Mouse (Mus musculus): ENCODE measurements around the gene Tsku. TPM values are rescaled to one million over a fixed set of nuclear protein-coding genes. Genes with fewer than 3 reads are reported as not detected.

The Tsku gene
- polyA plus RNA-seq, 1 experiment, result 1.2 TPM

- TF ChIP-seq FLI1 (IDR thresholded peaks at IDR 0.05; ENCODE audit: low read length) (no peak), GATA1 (IDR thresholded peaks at IDR 0.05; ENCODE audit: borderline replicate concordance, low read length) (no peak)
- H3K36me3 ChIP-seq (replicated peaks; ENCODE audit: low read length), result no peaks in the 10 kb centered on the region
- peaks cover 21% of the 10 kb centered on the region for H3K4me1 ChIP-seq
- H3K27me3 ChIP-seq (replicated peaks), result peaks cover under 1% of the 10 kb centered on the region
- peak overlapping the region; percentile 12 for H3K4me3 ChIP-seq (replicated peaks)
- H3K9me3 ChIP-seq, result no peaks in the 10 kb centered on the region
Observed at GRCm38 (mm10) chr7:98307411-98307810, 53.7 kb downstream of the Tsku start.

Other genes starting within 250 kb of the Tsku start
- gene Myo7a, start 241.8 kb downstream of the Tsku start, polyA plus RNA-seq (2012; ENCODE audit: insufficient read depth, low replicate concordance), result 37.5 and 149 TPM in 2 replicates
- 0.29 TPM in 1 of 2 replicates, not detected in the other for gene Omp, start 215.8 kb downstream of the Tsku start, polyA plus RNA-seq (2012; ENCODE audit: insufficient read depth, low replicate concordance)
- 38.7 and 73.9 TPM in 2 replicates for gene Capn5, start 183.1 kb downstream of the Tsku start, polyA plus RNA-seq (2012; ENCODE audit: insufficient read depth, low replicate concordance)
- gene B3gnt6, start 161.8 kb downstream of the Tsku start, polyA plus RNA-seq (2012; ENCODE audit: insufficient read depth, low replicate concordance), result not detected in 2 replicates
- gene Acer3, start 40.1 kb downstream of the Tsku start, polyA plus RNA-seq (2012; ENCODE audit: insufficient read depth, low replicate concordance), result 1.2 TPM in 1 of 2 replicates, not detected in the other
- gene Gucy2d, start 79.1 kb upstream of the Tsku start, polyA plus RNA-seq (2012; ENCODE audit: insufficient read depth, low replicate concordance), result not detected in 2 replicates
- gene Lrrc32, start 128.0 kb upstream of the Tsku start, polyA plus RNA-seq (2012; ENCODE audit: insufficient read depth, low replicate concordance), result 28.6 and 53.0 TPM in 2 replicates

Measured in megakaryocyte, embryonic 14.5 days (primary cell).